Mouse (Mus musculus) R1 (cell line): ENCODE data around the gene Dcaf1.

Experiments
- DNase-seq: peaks from one replicate; pipeline ENCODE4 v3.0.0-alpha.2; 2018; ENCODE audit warnings: low read depth, low spot score

Dcaf1 gene

DNA sequence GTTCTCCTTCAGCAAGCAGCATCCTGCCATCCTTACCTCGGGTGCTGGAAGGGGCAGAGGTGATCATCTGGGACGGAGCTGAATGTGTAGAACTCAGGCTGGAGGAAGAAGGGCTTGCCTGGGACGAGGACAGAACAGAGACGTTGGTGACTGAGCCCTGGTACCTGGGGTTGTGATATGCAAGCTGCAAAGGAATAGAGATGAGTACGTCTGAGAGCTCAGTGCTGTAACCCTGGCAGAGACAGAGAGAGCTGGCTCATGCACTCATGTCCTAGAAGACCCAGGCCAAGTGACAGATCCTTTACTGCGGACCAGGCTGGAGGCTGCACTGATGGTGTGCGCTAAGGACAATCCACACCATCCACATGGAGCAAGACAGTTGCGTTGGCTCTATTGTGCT lies 84.9 kb downstream of the Dcaf1 start:
- no peak for DNase-seq

DNA sequence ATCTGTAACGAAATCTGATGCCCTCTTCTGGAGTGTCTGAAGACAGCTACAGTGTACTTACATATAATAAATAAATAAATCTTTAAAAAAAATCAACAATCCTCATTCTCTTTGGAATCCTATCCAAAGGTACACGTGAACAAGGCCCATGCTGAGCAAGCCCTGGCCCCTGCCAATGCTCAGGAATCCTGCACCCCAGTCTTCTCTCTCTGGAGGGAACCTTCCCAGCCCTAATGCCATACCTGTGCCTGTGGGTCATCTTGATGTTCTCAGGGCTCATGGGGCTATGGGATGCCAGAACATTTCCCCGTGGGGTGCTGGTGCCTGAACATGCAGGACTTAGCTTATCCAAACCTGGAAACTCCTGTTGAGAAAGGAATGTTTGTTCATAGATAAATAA lies 86.5 kb downstream of the Dcaf1 start:
- DNase-seq: no peak

DNA sequence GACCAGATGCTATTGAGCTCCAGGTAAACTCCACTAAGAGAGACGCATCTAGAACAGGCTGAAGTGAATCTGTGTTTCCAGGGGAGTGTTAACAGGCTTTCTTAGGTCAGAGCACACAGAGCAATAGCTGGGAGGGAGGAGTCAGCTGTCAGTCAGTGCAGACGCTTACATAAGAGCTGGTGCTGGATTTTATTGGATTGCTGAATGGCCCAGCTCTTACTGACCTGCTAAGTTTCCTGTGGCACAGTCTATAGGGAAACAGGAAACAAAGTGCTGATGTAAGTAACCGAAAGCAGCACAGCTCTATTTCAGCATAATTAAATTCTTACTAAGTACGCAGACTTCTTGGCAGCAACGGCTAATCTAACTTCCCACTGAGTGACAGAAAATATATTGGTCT lies 87.0 kb downstream of the Dcaf1 start:
- DNase-seq: no peak

DNA sequence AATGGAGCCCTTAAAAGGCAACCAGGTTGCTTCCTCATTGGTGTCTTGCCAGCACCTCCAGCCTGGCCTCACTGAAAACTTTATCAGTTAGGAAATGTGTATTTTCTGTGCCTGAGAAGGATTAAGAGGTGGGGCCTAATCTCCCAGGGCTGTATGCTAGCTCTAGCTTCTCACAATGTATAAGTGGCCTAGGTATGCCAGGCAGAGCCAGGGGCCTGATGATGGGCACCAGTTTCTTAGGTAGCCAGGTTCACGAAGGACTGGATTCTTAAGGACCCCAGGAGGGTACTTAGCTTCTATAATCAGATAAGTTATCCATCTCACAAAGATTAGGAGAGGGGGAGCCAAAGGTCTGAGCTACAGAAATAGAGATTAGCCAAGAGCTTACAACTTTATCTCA lies 90.0 kb downstream of the Dcaf1 start:
- DNase-seq: no peak

DNA sequence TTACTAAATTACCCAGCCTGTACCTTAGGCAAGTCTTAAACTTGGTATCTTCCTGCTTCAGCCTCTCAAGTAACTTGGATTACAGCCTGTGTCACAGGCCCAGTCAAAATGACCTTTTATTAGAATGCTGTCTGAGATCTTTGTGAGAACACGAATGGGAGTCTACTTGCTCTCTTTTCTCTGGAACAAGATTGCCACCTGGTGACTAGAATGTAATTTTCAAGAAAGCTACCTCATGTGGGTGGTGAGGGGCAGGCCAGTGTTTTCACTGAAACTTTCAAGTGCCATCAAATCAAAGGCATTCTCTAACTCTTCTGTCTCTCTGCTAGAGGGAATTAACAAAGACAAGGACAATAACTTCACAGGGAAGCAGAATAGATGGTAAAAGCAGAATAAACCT lies 92.1 kb downstream of the Dcaf1 start:
- DNase-seq: peak; percentile 10

DNA sequence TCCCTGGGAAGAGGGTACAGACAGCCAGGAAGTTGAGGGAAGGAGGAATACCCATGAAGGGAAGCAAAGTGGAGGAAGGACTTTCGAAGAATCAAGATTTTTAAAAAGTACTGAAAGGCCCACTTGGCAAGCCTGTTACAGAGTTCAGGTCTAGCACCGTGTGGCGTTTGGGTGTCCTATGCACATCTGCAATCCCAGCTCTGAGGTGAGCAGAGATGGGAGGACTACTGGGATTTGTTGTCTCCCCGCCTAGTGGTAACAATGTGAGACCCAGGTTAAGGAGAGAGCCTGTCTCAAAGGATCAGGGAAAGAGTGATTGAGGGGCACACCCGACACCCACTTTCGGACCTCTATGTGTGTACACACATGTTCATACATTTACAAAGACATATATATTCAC lies 93.2 kb downstream of the Dcaf1 start:
- DNase-seq: no peak
